Mouse (Mus musculus): ENCODE results near the gene Idh2. TPM values are rescaled to one million over a fixed set of nuclear protein-coding genes. Genes with fewer than 3 reads are reported as not detected.

Gene Idh2
- total and polyA plus RNA-seq, 2 experiments from 2014 or later, result 2,826 to 3,660 TPM

DNA sequence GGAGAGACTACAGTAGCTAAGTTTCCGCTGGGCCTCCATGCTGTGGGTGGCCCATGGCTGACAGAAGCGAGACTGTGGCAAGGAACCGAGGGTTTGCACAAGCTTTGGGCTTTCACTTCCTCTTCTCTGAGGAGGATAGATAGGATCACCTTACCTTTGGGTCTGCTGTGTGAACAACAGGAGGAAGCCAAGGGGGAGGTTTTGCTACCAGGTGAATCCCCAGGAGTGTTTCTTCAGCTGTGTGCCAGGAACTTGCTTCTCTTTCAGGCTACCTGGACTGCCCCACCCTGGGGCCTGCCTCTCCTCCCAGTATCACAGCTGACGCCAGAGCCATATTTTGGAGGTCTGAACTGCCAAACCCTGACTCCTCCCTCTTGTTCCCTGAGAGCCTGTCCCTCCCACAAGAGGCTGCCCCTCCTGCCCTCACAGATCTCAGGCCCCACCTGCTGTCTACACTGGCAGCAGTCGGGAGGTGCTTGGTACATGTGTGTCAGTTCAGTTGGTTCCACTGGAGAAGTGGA lies 40.2 kb downstream of the Idh2 start:
- Histone ChIP-seq H3K9me3 (replicated peaks; ENCODE audit: control insufficient read depth, low read length) (no peaks in the 10 kb centered on the region), H3K4me3 (ENCODE audit: low read depth, low read length) (no peak overlapping the region), H3K4me2 (ENCODE audit: low read depth, low read length) (no peak overlapping the region), H3K4me1 (ENCODE audit: control insufficient read depth, insufficient read depth) (peaks cover 54% of the 10 kb centered on the region), H3K9ac (replicated peaks; ENCODE audit: low read depth, low read length) (0 out of 2 replicates have a peak overlapping the region, but pooled peaks have one; percentile 7), H3K27me3 (ENCODE audit: control insufficient read depth, insufficient read depth, low read length) (no peaks in the 10 kb centered on the region), H3K36me3 (replicated peaks; ENCODE audit: control insufficient read depth, insufficient read depth, low read length) (no peaks in the 10 kb centered on the region), H3K27ac (ENCODE audit: low read depth) (peak overlapping the region; percentile 61)
- ATAC-seq (ENCODE audit: insufficient read depth, low read depth) (peak; percentile 47), DNase-seq (ENCODE audit: low spot score) (peak; percentile 67)
- TF ChIP-seq CTCF (IDR thresholded peaks at IDR 0.05; ENCODE audit: low read depth) (peak; percentile 28), EP300 (IDR thresholded peaks at IDR 0.05; ENCODE audit: low read depth) (no peak)
- 32% methylated on average over 5 of the region's 5 CpGs for WGBS

DNA sequence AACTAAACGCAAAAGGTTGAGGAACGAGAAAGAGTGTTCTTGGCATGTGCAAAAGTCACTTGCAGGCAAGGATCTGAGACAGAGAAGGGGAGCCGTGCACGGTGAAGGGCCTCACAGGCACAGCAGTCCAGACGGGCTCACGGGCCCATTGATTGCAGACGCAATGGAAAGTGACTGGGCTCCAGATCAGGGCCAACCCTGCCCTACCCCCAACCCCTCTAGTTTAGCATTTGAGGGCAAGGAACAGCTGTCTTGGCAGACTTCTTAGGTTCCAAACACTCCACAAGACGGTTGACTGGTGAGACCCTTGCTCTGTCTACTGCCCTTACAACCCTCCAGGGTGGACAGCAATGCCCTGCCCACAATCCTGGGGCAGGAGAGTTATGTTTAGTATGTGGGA lies 41.7 kb downstream of the Idh2 start:
- H3K4me3 ChIP-seq (ENCODE audit: low read depth, low read length), result no peak overlapping the region
- DNase-seq (ENCODE audit: low spot score) (no peak), ATAC-seq (ENCODE audit: insufficient read depth, low read depth) (no peak)
- no peaks in the 10 kb centered on the region for H3K36me3 ChIP-seq (replicated peaks; ENCODE audit: control insufficient read depth, insufficient read depth, low read length)
- H3K4me2 ChIP-seq (ENCODE audit: low read depth, low read length), result no peak overlapping the region
- no peak for TF ChIP-seq CTCF (IDR thresholded peaks at IDR 0.05; ENCODE audit: low read depth)
- 88% methylated on average over 8 of the region's 8 CpGs for WGBS
- no peak overlapping the region for H3K27ac ChIP-seq (ENCODE audit: low read depth)
- no peaks in the 10 kb centered on the region for H3K9me3 ChIP-seq (replicated peaks; ENCODE audit: control insufficient read depth, low read length)
- no peak overlapping the region for H3K9ac ChIP-seq (replicated peaks; ENCODE audit: low read depth, low read length)
- no peaks in the 10 kb centered on the region for H3K27me3 ChIP-seq (ENCODE audit: control insufficient read depth, insufficient read depth, low read length)
- H3K4me1 ChIP-seq (ENCODE audit: control insufficient read depth, insufficient read depth), result peaks cover 60% of the 10 kb centered on the region

DNA sequence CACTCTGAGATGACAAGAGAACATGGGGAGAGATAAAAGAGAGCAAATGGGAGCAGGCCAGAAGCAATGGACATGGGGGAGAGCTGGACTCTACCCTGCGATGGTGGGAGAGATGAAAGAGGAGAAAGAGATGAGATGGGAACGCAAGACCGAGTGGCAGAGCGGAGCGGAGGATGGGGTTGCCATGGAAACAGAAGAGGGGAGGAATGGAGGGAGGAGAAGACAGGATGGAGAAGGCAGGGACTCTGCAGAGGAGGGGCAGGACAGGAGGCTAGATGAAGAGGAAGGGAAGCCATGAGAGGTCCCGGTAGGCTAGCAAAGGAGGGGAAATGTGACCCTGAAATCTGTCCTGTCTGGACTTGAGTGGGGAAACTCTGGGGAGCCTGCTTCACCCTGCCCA lies 42.9 kb downstream of the Idh2 start:
- H3K36me3 ChIP-seq (replicated peaks; ENCODE audit: control insufficient read depth, insufficient read depth, low read length), result no peaks in the 10 kb centered on the region
- no peaks in the 10 kb centered on the region for H3K9me3 ChIP-seq (replicated peaks; ENCODE audit: control insufficient read depth, low read length)
- DNase-seq (ENCODE audit: low spot score), result no peak
- no peak for ATAC-seq (ENCODE audit: insufficient read depth, low read depth)
- peaks cover 52% of the 10 kb centered on the region for H3K4me1 ChIP-seq (ENCODE audit: control insufficient read depth, insufficient read depth)
- WGBS, result 72% methylated on average over 6 of the region's 6 CpGs
- H3K9ac ChIP-seq (replicated peaks; ENCODE audit: low read depth, low read length), result no peak overlapping the region
- no peak for TF ChIP-seq CTCF (IDR thresholded peaks at IDR 0.05; ENCODE audit: low read depth)
- no peak overlapping the region for H3K4me3 ChIP-seq (ENCODE audit: low read depth, low read length)
- H3K27me3 ChIP-seq (ENCODE audit: control insufficient read depth, insufficient read depth, low read length), result no peaks in the 10 kb centered on the region
- no peak overlapping the region for H3K27ac ChIP-seq (ENCODE audit: low read depth)
- H3K4me2 ChIP-seq (ENCODE audit: low read depth, low read length), result no peak overlapping the region

DNA sequence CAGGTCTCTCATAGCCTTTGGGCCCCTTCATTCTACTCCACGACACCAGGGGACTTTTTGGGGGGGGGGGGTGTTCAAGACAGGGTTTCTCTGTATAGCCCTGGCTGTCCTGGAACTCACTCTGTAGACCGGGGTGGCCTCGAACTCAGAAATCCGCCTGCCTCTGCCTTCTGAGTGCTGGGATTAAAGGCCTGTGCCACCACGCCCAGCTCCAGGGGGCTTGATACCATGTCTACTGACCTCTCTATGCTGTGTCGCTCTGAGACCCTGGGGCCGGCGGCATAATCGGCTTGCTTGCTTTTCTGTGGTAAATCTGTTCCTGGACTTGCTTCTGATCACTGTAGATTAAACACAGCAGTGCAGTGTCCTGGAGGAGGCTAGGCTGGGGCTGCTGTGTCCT lies 44.0 kb downstream of the Idh2 start:
- Histone ChIP-seq H3K4me3 (ENCODE audit: low read depth, low read length) (no peak overlapping the region), H3K9me3 (replicated peaks; ENCODE audit: control insufficient read depth, low read length) (no peaks in the 10 kb centered on the region), H3K9ac (replicated peaks; ENCODE audit: low read depth, low read length) (no peak overlapping the region), H3K27me3 (ENCODE audit: control insufficient read depth, insufficient read depth, low read length) (no peaks in the 10 kb centered on the region), H3K4me2 (ENCODE audit: low read depth, low read length) (no peak overlapping the region), H3K36me3 (replicated peaks; ENCODE audit: control insufficient read depth, insufficient read depth, low read length) (no peaks in the 10 kb centered on the region), H3K4me1 (ENCODE audit: control insufficient read depth, insufficient read depth) (peaks cover 49% of the 10 kb centered on the region), H3K27ac (ENCODE audit: low read depth) (no peak overlapping the region)
- TF ChIP-seq EP300 (IDR thresholded peaks at IDR 0.05; ENCODE audit: low read depth), result no peak
- no peak for TF ChIP-seq CTCF (IDR thresholded peaks at IDR 0.05; ENCODE audit: low read depth)
- DNase-seq (ENCODE audit: low spot score), result no peak
- 90% methylated on average over 9 of the region's 9 CpGs for WGBS
- no peak for ATAC-seq (ENCODE audit: insufficient read depth, low read depth)

DNA sequence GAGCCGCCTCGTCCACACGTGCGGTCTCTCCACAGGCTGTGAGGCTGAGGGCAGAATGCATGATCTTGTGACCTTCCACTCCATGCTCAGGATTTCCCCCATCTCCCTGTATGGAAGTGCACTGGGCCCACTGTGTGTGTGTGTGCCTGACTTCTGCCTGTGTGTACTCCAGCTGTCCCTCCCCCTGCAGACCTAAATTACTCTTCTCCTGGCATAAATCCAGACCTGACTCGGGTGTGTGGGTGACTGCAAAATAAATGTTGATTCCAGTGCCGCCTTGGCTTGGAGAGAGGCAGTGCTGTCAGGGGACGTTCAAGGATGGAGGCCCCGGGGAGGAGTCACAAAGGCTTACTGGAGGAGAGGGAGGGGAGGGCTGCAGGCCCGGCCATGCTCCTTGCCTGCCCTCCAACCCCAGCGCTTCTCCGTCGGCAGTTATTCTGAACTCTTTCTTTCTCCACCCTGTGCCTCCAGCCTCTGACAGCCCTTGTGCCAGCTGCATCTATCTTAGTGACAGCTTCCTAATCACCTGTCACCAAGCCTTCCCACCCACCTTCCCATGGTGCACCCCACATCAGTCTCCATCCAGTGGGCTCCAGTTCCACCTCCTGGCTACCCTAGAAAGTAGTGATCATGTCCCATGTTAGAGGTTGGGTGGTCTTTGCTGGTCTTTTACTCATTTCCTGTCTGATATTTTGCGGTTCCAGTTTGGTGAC lies 45.4 kb downstream of the Idh2 start:
- TF ChIP-seq CTCF (IDR thresholded peaks at IDR 0.05; ENCODE audit: low read depth), result no peak
- peak; percentile 69 for ATAC-seq (ENCODE audit: insufficient read depth, low read depth)
- Histone ChIP-seq H3K4me3 (ENCODE audit: low read depth, low read length) (no peak overlapping the region), H3K27ac (ENCODE audit: low read depth) (peak overlapping the region; percentile 81), H3K4me1 (ENCODE audit: control insufficient read depth, insufficient read depth) (peaks cover 46% of the 10 kb centered on the region), H3K9me3 (replicated peaks; ENCODE audit: control insufficient read depth, low read length) (no peaks in the 10 kb centered on the region), H3K9ac (replicated peaks; ENCODE audit: low read depth, low read length) (peak overlapping the region; percentile 30; the same call in 1 of the 2 replicates), H3K36me3 (replicated peaks; ENCODE audit: control insufficient read depth, insufficient read depth, low read length) (no peaks in the 10 kb centered on the region), H3K27me3 (ENCODE audit: control insufficient read depth, insufficient read depth, low read length) (no peaks in the 10 kb centered on the region), H3K4me2 (ENCODE audit: low read depth, low read length) (peak overlapping the region; percentile 36; the same call in 1 of the 2 replicates)
- peak; percentile 82 for DNase-seq (ENCODE audit: low spot score)
- WGBS, result 16% methylated on average over 11 of the region's 13 CpGs

DNA sequence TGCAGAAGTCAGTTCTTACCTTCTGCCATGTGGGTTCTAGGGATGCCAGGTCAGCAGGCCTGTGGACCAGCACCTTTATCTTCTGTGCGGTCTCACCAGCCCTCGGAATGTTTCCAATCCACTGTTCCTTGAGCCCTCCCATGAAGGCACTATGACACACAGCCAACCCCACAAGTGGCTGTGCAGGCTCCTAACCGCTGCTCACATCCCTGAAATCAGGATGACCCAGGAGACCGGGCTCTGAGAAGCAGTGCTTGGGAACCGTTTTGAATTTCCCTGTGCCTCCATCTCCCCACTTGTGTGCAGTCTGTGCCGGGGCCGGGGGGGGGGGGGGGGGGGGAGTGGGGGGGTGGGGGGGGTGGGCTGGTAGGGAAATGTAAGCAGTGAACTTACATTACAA lies 46.9 kb downstream of the Idh2 start:
- no peaks in the 10 kb centered on the region for H3K9me3 ChIP-seq (replicated peaks; ENCODE audit: control insufficient read depth, low read length)
- no peak overlapping the region for H3K4me2 ChIP-seq (ENCODE audit: low read depth, low read length)
- peaks cover 45% of the 10 kb centered on the region for H3K4me1 ChIP-seq (ENCODE audit: control insufficient read depth, insufficient read depth)
- no peak for ATAC-seq (ENCODE audit: insufficient read depth, low read depth)
- no peak for DNase-seq (ENCODE audit: low spot score)
- 60% methylated on average over 5 of the region's 7 CpGs for WGBS
- H3K27me3 ChIP-seq (ENCODE audit: control insufficient read depth, insufficient read depth, low read length), result no peaks in the 10 kb centered on the region
- TF ChIP-seq CTCF (IDR thresholded peaks at IDR 0.05; ENCODE audit: low read depth) (no peak), EP300 (IDR thresholded peaks at IDR 0.05; ENCODE audit: low read depth) (no peak)
- no peak overlapping the region for H3K9ac ChIP-seq (replicated peaks; ENCODE audit: low read depth, low read length)
- H3K27ac ChIP-seq (ENCODE audit: low read depth), result no peak overlapping the region
- no peak overlapping the region for H3K4me3 ChIP-seq (ENCODE audit: low read depth, low read length)
- H3K36me3 ChIP-seq (replicated peaks; ENCODE audit: control insufficient read depth, insufficient read depth, low read length), result no peaks in the 10 kb centered on the region
